Mouse (Mus musculus): ENCODE measurements around the gene Kcnh1.

Gene Kcnh1

DNA sequence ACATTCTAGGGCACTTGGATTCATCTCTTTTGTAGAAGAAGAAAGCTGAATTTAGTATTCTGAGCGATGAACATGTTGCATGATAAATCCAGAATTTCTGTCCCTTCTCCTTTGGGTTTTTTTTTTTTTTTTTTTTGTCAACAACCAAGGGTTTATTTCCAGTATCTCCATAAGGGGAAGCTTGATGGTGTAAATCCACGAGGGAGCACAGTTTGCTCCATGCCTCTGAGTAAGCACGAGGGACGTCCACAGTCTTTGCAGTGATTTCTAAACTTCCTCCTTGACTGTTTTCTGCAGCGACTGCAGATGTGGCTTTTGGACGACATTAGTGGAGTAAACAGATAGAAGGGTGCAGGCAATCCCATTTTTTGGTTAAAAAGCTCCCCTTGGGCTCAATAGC lies 140.6 kb downstream of the Kcnh1 start:
- no peak for DNase-seq

DNA sequence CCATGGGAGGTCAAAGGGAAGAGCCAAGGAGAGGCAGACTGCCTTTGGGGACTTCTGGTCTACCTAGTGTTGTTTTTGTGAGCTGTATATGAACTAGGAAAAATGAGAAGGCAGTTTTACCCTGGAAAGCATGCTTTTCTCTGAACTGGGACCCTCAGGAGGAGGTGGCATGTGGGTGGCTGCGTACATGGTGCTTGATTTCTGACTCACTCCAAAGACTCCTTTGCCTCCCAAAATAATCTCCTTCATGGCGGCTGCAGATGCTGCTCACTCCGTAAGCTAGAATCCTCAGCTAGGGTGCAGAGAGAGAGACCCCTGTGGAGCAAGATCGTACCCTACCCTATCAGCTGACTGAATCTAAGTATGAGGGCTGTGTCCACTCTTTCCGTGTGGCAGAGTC lies 145.5 kb downstream of the Kcnh1 start:
- no peak for DNase-seq

DNA sequence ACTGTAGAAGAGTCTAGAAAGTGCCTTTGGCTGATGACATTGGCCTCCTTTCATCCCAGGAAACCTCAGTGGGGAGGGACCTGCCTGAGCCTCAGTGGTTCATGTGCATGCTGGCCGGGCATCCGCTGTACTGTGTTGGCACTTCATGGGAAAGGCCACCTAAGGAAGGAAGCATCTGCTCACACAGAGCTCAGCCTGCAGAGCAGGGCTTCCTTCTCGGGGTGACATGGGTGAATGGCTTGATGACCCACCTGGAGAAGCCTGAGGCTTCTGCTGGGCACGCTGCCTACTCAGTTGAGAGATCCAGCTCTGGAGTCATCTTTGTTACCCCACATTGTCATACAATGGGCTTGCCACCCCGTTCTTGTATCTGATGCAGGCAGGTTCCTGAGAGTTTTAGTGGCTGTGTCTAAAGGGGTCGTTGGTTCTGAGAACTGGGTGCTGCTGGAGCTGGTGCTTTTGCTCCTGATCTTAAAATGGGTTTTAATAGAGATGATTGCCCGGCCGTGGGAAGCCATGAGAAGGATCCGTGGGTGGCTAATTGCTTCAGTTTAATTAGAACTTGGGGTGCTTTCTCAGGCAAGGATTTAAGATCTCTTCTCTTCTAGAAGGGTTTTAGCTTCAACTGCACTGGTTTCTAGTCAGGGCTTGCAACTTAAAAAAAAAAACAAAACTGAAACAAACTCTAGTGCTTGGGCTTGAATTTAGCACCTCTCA lies 148.9 kb downstream of the Kcnh1 start:
- no peak for DNase-seq

DNA sequence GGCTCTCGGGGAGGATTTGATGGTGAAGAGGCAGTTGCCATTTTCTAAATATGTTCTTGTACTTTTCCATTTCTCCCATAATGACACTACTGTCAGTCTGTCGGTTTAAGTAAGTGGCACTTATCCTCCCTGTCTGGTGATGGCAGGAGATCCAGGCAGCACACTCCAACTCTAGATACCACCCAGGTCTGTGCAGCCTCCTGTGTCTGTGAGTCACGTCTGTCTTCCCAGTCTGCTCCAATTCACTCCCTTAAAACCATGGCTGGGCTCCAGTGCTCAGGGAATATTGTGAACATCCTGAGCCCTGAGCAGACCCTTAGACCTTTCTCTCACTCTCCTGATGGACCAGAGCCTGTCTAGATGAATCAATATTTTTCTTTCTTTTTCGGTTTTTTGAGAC lies 151.2 kb downstream of the Kcnh1 start:
- DNase-seq = no peak

DNA sequence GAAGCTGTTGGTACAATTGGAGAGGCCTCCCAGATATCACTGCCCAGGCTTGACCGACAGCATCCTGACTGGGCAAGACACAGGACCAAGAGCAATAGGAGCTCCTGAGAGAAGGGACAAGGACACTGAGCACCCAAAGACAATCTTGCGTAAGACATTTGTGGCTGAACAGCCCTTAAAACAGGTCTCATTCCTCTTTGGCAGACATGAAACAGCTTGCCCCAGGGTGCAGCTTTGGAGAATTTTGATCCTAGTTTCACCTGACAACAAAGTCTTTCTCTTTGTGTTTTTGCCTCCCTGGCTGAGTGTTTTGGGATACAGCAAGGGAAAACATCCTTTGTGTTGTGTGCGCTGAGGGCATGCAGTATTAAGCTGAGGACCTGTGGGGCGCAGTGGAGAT lies 153.4 kb downstream of the Kcnh1 start:
- no peak for DNase-seq

DNA sequence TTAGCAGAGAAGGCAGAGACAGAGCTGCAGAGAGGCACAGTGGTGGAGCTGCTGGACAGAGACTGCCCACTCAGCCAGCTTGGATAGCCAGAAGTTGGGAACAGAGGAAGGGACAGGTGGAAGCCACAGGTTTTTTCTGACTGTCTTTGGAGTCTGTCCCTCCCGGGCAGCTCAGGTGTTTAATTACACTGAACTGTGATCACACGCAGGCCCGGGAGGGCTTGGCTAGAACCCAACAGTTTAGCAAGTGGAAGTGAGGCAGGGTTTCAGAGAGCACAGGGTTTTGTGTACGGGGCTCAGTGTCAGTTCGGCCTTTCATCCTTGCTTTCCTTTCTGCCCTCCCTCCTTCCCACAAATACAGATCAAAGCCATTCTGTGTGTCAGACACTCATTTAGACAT lies 156.8 kb downstream of the Kcnh1 start:
- DNase-seq = peak in 1 of 2 experiments; percentile 4

DNA sequence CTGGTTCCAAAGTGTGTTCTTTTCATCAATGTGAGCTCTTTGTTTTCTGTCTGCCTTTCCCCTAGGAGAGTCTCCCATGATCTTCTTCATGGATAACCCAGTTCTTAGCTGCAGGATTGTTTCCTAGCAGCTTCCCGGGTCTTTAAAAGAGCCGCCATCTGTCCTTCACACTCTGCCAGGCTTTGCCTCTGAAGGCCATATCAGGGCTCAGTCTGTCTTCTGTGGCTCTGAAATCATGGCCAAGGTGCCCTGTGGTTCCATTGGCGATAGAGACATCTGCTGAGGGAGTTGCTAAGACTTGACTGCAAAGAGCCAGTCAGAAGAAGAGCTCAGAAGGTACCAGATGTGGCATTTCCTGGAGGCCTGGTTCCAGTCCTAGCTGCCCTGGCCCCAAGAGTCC lies 165.7 kb downstream of the Kcnh1 start:
- no peak for DNase-seq

DNA sequence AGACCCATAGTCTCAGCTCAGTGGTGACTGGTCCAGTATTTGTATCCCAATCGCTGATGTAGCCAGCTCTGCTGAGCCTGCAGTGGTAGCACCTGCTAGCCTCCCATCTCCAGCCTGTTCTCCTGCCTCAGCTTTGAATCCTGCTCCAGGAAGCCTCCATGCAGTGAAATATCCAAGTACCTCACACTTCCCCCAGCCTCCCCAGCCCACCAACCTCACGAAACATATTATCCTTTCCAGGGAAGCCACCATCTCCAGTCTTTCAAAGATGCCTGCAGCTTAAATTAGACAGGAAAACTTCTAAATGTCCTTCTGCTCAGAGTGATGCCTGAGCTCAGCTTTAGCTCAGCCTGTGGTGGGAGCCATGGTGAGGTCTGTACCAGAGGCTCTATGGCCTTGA lies 168.6 kb downstream of the Kcnh1 start:
- DNase-seq = no peak

DNA sequence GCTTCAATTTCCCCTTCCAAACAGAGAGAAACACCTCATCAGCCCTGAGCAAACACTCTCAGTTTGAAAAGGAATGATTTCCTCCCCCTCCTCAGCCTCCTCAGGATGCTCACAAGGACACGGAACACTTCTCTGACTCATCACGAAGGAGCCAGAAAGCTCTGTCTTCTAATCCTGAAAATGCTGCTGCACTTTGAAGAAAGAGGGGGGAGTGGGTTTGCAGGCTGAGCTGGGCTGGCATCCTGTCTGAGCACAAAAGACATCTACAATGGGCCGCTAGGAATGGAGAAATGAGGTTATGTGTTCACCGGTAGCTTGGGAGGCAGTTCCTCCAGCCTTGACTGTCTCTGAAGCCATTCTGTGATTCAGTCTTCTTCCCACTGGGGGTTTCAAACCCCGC lies 177.8 kb downstream of the Kcnh1 start:
- no peak for DNase-seq

DNA sequence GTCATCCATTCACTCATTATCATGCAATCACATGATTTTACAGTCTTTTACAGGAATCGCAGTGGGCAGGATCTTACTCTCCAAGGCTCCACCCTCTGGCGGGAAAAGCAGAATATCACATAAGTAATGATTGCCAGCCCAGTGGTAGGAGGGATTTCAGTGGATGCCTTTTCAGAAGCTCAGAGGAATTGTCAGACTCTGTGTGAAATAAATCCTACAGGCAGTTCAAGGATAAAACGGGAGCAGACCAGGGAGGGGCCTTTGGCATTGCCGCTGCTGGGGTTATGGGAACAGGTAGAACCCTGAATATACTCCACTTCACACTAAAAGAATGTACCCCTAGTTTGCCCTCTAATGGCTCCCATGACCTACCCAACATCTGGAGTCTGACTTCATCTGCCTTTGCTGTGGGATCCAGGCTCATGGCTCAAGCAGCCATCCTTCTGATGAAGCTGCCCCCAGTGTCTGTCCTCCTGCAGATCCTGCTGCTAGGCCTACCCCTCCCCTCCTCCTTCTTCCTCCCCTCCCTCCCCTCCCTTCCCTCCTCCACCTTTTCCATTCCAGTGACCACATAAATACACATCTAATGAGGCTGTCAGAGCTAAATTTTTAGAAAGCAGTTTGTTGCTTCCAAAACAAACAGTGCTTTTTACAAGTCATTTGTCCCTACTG lies 181.5 kb downstream of the Kcnh1 start:
- DNase-seq = no peak

DNA sequence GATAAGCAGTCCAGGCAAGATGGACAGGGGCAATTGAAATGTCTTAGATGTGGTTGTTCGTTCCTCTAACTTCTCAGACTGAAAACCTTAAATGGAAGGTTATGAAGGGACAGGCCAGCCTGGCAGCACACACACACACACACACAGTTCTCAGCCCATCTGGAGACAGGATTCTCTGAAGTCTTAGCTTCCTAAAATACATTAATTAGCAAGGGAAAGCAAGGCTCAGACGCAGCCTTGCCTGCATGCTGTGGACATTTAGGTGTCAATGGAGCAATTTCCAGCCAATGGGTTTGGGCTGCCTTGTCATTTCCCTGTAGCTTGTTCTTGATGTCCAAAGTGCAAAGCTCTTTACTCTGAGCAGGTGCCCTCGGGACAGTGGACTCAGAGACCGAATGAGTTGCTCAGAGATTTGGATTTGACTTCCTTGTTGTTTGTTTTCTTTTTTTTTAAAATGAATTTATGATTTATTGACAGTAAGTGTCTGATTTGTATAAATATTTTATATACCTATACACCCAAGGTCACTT lies 188.0 kb downstream of the Kcnh1 start:
- no peak for DNase-seq

DNA sequence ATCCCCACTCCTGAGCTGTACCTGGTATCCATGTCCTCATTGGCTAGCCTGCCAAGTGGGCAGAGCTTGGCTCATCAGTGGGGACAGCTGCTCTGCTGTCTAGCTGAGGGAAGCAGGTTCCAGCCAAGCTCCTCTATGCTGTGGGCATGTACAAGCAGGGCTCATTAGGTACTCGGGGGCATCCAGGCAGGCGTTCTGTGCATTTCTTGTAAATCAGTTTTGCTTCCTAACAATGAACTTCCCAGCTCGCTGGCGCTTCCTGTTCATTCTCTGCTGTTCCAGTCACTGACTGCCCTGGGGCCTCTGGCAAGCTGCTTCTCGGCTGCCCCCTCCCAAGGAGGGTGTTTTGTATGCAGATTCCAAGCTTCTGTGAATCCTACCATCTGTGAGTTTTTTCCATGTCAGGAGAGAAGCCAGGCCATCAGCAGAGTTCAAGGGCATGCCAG lies 190.0 kb downstream of the Kcnh1 start:
- DNase-seq = no peak

DNA sequence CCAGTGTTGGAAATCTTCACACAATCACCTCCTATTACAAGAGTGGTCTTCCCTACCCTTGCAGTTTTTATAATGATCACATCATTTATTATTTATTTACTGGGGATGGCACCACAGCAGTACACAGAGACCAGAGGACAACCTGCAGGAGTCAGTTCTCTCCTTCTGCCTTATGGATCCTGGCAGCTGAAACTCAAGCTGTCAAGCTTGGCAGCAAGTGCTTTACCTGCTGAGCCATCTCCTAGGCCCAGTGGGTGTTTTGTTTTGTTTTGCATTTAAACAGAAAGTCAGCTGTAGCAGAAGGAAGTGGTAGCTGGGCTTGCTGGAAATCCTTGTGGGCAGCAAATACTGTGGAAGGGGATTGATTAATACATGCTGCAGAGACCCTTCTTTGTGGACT lies 197.1 kb downstream of the Kcnh1 start:
- DNase-seq = no peak

DNA sequence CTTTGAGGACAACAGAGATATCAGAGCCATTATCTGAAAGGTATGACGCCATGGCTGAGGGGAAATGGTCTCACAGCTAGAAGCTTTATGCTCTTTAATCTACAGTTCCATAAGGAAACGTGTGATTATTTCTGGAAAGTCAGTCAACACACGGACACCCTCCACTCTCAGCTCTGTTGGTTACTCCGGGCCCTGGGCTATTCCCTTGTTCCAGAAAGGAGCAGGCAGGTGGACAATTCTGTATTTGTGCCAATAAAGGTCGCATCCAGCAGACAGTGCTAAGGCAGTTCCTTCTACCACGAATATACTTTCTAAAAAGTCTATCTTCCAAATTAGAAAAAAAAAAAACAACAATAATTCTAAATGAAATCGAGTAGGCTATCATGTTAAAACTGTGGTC lies 200.5 kb downstream of the Kcnh1 start:
- DNase-seq = no peak

DNA sequence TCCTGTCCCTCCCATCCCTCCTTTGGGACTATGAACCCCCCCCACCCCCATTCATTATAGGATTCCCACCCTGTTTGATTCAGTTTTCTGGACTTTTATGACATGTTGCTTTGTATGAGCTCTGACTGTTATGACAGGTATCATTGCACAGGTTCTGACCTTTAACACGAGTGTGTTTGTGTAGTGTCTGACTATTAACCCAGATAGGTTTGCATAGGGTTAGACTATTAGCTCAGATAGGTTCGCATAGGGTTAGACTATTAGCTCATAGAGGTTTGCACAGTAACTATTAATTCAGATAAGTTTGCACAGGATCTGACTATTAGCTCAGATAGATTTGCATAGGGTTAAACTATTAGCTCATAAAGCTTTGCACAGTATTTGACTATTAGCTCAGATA lies 201.7 kb downstream of the Kcnh1 start:
- DNase-seq = no peak

DNA sequence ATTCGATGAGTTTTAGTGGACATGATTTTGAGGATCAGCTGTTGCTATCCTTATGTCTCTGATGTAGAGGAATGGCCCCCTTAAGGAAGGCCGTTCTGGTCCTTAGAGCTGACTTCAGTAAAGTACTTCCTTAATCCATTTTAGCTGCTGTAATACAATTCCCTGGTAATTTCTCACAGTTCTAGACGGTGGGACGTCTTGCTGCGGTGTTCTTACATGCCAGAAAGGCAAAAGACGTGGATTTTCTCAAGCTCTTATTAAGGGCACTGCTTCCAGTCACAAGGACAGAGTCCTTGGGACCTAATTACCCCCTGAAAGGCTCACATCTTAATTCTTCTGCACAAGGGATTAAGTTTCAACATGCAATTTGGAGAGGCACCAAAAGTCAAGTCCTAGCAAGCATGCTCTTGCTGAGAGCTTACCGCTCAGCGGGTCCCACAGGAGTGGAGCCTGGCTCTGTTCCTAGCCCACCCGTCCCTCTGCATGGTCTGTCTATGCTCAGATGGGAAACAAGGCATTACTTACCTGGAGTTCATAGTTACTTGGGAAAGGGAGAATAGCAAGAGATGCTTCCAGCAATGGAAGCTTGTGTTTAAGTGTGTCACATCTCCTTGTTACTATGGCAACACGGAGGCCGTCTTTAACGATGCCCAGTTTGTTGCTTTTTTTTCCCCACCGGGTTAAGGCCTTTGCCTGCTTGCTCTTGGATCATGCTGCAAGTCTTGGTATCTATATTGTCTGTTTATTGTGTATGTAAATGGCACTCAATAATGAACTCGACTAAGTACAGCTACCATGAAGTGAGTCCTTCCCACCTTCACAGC lies 209.3 kb downstream of the Kcnh1 start:
- no peak for DNase-seq

DNA sequence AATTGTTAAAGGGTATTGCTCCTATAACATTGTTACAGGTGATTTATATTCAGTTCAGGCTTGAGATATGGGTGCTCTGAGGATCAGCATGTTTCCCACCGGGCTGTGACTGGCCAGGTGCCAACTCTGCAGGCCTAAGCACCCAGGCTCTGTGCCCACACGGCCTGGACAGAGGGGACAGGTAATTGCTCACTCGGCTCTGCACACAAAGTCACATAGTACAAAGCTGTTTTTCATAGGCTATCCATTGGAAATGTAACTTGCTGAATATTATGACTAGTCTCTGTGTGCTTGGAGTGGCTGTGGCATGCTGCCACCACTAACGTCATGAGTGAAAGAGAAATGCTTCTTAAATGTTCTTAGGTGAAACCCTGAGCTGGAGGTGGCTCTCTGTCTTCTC lies 210.4 kb downstream of the Kcnh1 start:
- DNase-seq = peak; percentile 20 to 29

DNA sequence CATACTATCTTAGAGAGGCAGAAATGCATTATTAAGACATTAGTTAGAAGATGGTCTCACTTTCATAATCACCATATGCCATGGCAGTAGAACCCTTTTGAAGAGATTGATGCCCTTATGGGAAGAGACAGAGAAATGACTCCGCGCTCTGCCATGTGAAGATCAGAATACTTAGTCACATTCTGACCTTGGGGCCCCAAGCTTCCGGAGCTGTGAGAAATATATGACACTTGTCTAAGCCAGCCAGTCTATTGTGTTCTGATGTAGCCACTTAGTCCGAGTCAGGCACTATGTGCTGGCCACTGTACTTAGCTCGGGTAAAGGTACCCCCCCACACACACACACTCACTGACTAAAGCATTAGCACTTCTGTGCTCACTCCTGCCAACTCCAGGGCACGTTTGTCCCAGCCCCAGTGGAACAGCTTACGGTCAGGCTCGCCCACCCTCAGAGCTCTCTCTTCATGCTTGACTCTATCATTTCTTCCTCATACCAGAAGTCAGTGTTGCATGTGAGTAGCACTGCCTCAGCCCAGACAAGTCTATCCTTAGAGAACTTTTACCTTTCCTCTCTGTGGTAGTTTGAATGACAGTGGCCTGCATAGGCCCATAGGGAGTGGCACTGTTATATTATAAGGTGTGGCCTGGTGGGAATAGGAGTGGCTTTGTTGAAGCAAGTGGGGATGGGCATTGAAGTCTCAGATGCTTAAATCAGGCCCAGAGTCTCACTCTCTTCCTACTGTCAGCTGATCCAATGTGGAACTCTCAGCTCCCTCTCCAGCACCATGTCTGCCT lies 212.5 kb downstream of the Kcnh1 start:
- no peak for DNase-seq

DNA sequence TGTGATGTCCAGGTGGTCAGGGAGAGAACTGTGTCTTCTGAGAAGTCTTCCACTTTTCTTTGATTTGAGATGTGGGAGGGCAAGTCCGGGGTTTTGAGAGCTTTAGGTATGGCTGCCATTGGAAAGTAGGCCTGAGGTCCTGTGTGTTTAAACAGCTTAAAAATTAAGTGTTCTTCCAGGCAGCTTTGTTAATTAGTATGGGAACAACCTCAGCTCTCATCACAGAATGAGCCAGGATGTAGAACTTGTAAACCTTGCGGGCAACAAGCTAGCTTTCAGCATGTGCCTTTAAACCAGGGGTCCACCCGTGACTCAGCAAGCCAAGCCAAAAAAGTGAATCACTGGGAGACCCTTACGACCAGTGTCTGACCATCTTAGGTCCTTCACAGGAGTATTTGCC lies 214.6 kb downstream of the Kcnh1 start:
- peak; percentile 26 to 40 for DNase-seq

DNA sequence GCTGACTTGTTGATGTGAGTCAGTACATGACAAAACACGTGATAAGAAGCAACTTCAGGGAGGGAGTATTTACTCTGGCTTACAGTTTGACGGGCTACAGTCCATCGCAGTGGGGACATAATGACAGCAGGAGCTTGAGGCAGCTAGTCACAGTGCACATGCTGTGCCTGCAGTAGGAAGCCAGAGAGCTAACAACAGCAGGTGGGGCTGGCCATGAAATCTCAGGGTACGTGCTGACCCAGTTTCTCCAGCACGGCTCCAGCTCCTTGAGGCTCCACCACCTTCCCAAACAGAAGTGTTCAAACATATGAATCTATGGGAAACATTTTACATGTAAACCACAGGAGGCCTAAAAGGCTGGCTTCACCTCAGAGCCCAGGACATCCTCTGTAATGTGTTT lies 216.0 kb downstream of the Kcnh1 start:
- no peak for DNase-seq

DNA sequence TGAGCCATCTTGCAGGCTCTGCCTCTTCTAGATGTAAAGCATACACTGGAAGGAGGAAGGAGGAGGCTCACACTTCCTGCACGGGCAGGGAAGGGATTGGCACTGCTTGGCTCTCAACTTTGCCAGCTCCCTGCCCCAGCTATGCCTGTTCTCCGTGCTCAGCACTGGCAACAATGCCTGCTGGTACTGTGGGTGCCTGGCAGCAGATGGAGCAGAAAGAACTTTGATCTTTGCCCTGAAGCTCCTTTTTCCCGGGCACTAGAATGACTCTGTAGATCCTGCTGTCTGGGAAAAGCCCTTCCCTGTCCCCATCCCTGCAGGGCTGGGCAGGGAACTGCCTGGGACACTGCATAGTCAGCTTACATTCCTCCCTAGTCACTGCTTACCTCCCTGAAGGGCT lies 225.2 kb downstream of the Kcnh1 start:
- DNase-seq = peak; percentile 82 to 89

DNA sequence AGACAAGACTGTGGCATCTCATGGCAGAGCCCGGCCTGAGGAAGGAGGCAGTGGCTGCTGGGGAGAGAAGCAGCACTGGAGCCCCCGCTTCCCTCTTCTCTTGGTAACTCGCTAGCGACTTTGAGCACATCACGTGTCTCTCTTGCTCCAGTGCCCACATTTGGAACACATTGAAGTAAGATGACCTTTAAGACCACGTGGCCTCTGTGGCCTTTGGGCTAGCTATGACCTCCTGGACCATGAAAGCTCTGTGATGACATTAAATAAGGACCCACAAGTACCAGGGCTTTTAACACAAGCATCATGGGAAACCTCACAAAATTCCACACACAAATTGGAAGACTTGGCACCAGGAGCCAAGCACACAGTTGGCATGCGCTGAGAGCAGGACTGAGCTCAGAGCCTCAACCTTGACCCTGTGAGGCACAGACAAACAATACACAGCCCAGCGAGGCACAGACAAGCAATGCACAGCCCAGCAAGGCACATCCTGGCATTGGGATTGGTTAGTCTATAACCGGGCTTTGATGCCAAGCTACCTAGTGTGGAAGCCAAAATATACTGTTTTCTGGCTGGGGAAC lies 225.8 kb downstream of the Kcnh1 start:
- peak; percentile 57 to 63 for DNase-seq
